Mouse (Mus musculus): Measurements from ENCODE around the gene Osgep.

GRCm38 (mm10) chr14:50892091-50892490, 32.6 kb downstream of the Osgep start:
- no peak for TF ChIP-seq CTCF (IDR thresholded peaks at IDR 0.05; ENCODE audit: low read depth)
- TF ChIP-seq EP300 (IDR thresholded peaks at IDR 0.05; ENCODE audit: low read depth) = no peak

Measured in heart, postnatal 0 days (tissue).